Mouse (Mus musculus): Measurements from ENCODE around the gene Phf23.
"Not testable (repeated sequence)": the region's sequence is repeated elsewhere in the genome, so short reads cannot be mapped to it uniquely, and the experiment has no call there.

Phf23 gene

DNA sequence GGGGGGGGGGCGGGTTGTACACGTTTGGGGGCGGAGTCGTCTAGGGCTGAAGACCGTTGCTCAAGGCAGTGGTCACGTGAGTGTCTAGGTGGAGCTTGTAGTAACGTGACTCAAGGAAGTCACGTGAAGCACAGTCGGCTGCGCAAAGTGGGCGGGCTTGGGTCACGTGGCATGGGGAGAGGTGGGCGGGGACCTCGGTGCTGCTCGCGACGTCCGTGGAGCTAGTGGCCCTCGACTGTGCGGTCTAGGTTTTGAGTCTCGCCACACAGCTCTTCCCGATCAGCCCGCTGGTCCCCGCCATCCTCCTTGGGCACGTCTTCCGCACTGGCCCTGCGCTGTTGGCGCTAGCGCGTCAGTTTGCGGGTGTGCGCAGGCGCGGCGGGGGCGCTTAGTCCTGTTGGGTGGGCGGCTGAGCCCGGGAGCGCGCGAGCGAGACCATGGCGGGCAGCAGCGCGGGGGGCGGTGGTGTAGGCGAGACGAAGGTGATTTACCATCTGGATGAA, 4.9 kb downstream of the Phf23 start, which contains the start of gene Dvl2:
Gene Dvl2, plus strand, starts transcription at position 200 of the 503 bp plus-strand sequence.
- DNase-seq (ENCODE audit: low spot score) = peak; percentile 69

DNA sequence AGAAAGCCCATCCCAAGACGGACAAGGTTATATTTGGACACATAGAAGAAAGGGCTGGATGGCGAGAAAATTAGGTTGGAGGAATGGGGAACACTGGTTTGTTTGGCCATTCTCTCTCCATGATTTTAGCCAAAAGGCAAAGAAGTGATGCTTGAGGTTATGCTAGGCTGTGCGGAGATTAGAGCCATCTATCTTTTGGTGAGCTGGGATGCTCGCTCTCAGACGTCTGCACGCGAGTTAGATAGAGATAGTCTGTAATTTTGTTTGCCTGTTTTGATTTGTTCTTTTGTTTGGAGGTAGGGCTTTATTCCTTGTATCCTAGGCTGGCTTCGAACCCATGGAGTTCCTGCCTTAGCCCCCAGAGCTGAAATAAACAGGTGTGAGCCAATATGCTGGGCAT, 5.6 kb downstream of the Phf23 start:
- DNase-seq (ENCODE audit: low spot score) = no peak

DNA sequence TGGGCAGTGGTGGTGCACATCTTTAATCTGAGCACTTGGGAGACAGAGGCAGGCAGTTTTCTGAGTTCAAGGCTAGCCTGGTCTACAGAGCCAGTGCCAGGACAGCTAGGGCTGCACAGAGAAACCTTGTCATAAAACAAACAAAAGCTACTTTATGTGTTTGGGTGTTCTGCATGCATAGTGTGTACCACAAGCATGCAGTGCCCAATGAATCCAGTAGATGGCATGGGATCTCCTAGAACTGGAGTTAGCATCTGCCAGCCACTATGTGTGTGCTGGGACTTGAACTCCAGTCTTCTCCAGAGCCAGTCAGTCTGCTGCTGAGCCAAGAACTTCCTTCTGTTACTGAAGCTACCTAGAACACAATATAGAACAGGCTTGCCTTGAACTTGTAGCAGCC, 6.3 kb downstream of the Phf23 start:
- no peak for DNase-seq (ENCODE audit: low spot score)

DNA sequence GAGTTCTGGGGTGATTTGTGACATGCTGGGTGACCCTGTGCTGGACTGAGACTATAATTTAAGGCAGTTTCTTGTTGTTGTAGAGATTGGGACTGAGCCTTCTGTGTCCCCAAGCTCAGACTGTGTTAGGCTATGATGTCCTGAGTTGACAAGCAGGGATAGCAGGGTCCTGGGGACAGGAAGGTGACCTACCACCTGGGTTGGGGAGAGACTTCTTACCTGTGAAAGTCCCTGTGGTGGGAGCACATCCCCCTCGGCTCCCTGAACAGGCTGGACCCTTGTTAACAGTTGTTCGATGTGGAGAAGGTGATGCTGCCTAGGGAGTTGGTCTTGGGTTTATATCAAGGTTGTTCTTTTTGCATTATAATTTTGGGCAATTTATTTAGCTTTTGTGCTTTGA, 6.9 kb downstream of the Phf23 start:
- DNase-seq (ENCODE audit: low spot score) = no peak

DNA sequence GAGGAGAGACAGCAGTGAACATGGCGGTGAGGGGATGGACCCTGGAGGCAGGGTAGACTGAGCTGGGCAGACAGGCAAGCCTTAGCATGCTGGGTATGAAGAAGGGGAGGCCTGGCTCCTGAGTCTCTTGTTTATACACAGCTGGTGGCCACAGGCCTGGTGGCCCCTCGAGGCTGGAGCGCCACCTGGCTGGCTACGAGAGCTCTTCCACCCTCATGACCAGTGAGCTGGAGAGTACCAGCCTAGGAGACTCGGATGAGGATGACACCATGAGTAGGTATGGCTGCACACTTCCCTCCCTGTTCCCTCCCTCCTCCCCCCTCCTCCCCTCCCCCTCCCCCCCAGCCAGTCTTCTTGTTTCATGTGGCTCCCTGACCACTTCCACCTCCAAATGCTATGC, 9.9 kb downstream of the Phf23 start:
- DNase-seq (ENCODE audit: low spot score) = no peak

DNA sequence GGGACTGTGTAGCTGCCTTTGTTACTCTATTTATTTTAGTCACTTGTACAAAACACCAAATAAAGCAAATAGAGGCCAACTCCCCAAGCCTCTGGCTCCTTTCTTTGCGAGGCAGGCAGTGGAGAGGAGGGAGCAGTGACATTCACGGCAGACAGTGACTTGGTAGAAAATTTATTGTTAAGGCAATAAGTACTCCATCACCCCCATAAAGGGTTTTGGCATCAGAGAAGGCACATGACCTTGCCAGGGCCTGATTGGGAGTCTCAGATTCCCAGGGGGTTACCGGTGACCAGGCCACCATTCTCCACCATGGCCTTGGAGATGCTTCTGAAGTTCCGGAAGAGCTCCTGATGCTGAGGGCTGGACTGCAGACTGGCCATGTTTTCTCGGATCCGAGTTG, 14.5 kb downstream of the Phf23 start:
- DNase-seq (ENCODE audit: low spot score) = no peak

DNA sequence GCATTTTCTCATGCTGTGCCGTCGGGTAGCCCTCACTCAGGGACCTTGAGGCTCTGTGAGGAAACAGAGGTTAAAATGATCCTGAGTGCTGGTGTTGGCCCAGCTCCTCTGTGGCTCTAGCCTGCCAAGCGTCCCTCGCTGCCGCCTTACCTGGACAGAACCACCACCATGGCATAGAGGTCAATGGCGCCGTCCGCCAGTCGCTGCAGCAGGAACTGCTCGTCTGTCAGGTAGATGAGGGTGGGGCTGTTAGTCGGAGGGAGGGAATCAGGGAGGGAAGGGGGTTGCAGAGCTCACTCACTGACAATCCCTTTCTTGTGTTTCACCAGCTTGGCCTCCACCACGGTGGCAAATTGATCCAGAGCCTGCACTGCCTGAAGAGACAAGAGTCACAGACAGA, 15.0 kb downstream of the Phf23 start:
- no peak for DNase-seq (ENCODE audit: low spot score)

DNA sequence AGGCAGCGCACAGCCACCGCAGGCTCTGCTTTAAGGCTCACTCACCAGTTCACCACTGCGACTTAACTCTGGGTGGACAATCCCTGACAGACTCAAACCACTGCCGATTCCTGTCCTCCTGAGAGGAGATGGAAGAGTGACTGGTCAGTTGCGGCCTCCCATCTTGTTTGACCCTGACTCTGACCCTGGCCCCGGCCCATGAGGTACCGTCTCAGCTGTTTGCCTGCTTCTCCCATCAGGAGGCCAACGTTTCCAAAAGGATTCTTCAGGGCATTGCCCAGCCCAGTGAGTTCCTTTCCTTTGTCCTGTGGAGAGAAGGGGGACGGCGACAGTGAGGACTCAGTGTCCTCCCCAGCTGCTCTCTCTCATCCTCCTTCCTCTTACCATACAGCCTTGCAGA, 15.4 kb downstream of the Phf23 start:
- DNase-seq (ENCODE audit: low spot score) = no peak

DNA sequence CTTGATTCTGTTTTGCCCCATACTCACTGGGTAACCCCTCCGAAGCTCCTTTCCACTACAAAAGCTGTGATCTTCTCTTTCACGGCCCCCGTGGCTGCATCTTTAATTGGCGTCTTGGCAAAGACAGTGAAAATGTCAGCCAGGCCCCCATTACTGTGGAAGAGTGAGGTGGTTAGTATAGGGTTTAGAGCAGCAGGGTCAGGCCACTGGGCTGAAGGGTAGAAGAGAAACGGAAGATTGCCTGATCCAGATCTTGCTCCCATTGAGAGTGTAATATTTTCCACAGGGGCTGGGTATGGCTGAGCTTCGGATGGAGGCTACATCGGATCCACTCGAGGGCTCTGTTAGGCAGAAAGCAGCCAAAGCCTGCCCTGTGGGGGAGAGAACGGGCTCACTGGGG, 17.4 kb downstream of the Phf23 start:
- no peak for DNase-seq (ENCODE audit: low spot score)

DNA sequence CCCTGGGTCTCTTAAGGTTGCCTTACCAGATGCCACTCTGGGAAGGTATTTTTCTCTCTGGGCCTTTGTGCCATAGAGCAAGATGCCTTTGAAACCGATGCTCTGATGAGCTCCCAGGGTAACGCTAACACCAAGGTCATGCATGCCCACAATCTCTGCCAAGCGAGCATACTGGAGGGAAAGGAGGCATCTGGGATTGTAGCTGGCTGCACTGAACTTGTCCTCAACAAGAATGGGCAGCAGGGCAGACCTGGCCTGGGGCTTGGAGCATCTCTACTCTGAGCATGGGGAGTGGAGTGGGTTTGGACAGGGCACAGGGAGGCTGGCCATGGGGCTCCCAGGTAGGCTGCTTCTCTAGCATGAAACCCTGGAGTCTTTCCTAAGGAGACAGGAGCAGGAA, 17.8 kb downstream of the Phf23 start:
- DNase-seq (ENCODE audit: low spot score) = no peak

DNA sequence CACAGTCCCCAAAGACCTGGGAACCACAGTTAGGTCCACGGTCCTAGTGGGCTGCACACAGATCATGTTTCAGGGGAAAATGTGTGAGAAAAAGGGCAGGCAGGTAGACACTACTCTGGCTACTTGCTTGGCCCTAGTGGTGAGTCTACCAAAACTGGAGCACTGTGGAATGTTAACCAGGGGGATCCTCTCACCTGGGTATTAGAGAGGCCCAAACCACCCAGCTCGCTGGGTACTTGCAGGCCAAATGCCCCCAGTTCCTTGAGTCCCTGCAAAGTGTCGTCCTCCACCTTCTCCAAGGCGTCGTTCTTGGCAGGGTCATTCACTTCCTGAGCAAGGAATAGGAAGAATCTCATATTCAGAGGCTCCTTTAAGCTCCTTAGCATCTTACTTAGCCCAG, 18.5 kb downstream of the Phf23 start:
- no peak for DNase-seq (ENCODE audit: low spot score)

DNA sequence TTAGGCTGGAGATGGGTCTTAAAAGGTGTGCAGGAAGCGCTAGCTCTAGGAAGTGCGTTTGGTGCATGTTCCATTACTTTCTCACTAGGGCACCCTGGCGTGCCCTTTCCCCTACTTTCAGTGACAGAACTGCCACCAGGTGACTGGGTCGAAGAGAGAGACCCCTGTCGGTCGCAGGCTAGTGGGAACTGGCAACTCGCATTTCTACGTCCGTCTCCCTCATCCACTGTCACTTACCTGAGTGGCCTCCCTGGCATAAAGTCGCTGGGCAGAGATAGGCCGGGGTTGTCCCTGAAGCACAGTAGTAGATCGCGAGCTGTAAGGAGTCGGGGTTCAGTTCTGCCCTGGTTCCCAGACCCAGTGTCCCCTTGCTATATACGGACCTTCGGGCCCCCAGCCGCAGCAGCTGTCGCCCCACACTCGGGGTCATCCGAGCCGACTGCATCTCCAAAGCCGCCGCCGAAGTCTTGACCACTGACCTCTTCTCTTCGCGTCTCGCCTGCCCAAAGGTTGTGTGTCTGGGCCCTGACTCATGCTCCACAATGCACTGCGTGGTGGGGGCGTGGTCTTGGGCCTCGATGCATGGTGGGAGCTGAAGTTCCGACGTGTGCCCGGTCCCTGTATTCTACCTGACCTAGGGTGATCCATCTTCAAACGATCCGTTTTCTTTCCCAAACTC, 19.4 kb downstream of the Phf23 start, which contains the start of gene Acadvl:
Gene Acadvl, minus strand, starts transcription at position 532 of the 679 bp plus-strand sequence.
- peak; percentile 63 for DNase-seq (ENCODE audit: low spot score)

DNA sequence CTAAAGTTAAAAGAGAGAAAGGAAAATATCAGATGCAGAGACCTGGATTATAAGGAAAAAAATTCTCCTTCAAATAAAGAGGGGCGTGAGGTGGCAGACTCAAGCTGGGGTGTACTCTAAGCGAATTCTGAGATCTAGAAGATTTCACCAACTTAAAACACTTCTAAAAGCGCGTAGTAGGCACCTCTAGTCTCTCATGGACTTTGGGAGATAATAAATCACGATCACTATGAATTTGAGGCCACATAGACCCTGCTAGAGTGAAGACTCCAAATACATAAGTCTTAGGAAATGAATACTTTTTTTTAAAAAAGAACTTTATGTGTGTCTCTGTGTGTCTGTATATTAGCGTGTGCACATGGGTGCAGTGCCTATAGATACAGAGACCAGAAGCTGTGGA, 20.1 kb downstream of the Phf23 start:
- DNase-seq (ENCODE audit: low spot score) = no peak

DNA sequence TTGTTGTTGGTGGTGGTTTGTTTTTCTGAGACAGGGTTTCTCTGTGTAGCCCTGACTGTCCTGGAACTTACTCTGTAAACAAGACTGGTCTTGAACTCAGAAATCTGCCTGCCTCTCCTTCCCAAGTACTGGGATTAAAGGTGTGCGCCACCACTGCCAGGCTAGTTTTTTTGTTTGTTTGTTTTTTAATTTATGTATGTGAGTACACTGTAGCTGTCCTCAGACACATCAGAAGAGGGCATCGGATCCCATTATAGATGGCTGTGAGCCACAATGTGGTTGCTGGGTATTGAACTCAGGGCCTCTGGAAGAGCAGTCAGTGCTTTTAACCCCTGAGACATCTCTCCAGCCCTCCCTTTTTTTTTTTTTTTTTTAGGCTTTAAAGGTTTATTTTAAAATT, 20.6 kb downstream of the Phf23 start:
- DNase-seq (ENCODE audit: low spot score) = not testable (repeated sequence)

DNA sequence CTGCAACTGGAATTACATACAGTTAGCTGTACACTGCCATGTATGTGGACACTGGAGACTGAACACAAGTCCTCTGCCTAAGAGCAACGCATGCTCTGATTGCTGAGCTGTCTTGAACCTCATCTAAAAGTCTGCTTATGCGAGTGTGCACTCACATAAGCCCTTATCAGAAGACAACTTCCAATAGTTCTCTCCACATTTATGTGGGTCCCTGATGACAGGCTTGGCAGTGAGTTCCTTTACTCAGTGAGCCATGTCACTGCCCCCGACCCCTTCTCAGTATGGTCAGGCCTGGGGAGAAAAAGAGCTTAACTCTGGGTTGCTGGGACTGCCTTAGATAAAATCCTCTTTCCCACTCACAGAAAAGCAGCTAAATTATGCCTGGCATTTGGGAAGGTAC, 21.1 kb downstream of the Phf23 start, which contains the start of gene Dlg4:
Gene Dlg4, plus strand, starts transcription at position 274 of the 400 bp plus-strand sequence.
- no peak for DNase-seq (ENCODE audit: low spot score)

DNA sequence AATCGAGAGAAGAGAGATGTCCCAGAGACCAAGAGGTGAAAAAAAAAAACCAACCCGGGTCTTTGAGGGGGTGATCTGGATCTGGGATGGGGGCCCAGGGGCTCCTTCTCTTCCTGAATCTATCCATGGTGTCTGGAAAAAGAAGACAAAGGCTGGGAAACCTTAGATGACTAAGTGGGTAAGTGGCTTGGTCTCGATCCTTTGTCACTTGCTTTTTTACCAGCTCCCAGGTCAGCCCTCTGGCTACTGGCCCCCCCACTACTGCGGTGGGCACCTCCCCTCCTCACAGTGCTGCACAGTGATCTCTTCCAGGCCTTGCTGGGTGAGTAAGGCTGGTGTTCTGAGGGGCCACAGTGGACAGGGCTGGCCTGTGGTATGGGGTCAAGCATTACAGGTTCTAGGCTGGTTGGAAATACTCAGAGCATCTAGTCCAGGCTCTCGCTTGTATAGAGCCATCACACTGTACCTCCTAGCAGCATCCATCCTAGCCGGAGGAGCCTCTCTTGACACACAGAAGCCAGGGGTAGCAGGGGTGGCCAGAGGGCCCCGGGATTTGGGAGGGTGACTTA, 21.7 kb downstream of the Phf23 start:
- DNase-seq (ENCODE audit: low spot score) = no peak

DNA sequence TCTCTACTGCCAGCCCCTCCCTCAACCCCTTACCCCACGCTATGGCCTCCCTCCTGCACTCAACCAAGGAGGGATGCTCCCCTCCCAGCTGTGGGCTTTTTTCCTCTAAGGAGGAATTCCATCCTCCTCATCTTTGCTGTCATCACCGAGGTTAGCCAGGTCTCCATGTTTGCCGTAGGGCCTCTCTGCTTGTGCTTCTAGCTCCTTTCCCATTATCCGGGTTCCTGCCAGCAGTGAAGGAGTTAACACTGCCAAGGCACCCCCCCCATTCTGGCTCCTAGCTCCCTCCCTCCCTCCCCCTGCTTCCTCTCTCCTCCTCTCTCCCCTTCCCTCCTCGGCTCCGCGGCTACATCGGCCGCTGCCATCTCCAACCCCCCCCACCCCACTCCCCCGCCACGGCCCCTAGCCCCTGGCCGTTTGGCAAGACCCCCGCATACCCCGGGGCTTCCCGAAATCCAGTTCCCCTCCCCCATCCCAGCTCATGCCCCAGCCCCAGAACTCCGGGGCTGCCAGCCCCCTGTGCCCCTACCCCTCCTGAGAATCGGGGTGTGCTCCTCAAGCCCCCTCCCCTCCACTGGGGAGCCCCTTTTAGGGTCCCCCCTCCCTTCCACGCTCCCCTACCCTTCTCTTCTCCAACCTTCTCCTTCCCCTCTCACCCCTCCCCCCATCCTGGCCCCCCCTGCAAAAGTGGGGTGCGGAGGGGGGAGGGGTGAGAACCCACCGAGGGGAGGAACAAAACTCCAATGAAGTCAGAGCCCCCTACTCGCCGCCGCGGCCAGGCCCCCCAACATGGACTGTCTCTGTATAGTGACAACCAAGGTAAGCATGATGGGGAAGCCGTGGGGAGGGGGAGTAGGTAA, 22.8 kb downstream of the Phf23 start:
- no peak for DNase-seq (ENCODE audit: low spot score)

DNA sequence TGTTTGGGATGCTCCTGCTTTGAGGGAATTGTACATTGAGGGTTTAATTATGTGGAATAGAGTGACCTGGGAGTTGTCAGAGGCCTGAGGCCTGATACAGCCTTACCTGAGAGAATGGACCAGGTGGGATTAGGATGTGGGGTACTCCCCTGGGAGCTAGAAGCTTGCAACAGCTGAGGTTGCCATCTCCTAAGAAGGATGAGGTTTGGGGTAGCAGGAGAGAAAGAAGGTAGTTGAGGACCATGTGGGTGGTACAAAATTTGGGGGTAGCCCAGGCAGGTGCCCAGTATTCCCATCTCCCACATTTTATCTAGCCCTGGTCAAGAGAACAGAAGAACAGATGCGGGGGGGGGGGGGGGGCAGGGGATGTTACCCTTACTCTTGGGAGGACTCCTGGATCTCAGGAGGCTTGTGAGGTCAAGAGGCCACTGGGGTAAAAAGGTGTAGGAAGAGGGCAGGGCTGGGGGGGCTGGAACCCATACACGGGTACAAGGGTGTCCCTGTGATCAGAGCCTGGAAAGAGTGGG, 24.0 kb downstream of the Phf23 start:
- no peak for DNase-seq (ENCODE audit: low spot score)

DNA sequence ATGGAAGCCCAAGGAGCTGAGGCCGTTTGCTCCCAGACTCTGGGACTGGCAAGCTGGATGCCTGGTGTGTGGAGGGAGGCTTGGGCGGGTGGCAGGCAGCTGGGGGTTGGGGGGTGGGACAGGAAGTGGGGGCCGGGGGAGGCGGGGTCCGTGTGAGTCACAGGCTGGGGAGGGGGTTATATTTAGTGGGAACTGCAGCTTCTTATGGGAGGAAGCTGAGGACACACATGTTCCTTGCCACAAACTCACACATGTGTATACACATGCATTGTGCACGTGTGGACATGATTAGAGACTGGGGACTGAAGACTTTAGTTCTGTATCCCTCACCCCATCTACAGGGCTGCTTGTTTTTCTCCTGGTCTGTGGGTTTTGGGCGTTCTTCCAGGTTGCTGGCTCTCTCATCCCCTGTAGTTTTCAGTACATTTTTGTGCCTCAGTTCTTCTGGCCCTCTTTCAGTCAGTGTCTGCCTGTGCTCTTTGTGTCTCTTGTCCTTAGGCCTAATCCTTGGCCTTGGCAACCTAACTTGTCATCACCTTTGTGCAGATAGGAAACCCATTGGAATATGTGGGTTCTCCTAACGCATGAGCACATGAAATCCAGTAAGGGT, 24.6 kb downstream of the Phf23 start:
- no peak for DNase-seq (ENCODE audit: low spot score)

DNA sequence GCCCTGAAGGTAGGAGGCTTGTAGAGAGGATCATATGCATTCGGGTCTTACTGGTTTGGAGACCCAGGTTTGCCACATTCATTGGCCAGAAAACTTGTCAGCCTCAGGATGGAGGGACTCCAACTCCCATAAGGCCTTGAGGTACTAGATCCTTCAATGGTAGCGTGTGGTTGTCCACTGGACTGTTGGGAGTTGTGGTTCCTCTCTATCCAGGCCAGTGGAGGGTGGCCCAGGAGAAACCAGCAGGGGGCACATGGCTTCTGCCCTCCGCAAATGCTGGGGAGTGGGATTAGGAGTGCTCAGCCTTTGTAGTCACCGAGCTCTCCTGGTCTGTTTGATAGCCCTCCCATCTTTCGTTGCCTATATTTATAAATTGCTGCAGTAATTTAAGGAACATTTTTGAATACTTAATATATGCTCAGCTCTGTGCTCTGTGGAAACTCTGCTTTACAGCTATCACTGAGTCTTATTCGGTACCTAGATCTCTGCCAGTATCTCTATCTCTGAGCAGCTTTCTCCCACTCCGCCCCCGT, 25.2 kb downstream of the Phf23 start:
- DNase-seq (ENCODE audit: low spot score) = no peak

DNA sequence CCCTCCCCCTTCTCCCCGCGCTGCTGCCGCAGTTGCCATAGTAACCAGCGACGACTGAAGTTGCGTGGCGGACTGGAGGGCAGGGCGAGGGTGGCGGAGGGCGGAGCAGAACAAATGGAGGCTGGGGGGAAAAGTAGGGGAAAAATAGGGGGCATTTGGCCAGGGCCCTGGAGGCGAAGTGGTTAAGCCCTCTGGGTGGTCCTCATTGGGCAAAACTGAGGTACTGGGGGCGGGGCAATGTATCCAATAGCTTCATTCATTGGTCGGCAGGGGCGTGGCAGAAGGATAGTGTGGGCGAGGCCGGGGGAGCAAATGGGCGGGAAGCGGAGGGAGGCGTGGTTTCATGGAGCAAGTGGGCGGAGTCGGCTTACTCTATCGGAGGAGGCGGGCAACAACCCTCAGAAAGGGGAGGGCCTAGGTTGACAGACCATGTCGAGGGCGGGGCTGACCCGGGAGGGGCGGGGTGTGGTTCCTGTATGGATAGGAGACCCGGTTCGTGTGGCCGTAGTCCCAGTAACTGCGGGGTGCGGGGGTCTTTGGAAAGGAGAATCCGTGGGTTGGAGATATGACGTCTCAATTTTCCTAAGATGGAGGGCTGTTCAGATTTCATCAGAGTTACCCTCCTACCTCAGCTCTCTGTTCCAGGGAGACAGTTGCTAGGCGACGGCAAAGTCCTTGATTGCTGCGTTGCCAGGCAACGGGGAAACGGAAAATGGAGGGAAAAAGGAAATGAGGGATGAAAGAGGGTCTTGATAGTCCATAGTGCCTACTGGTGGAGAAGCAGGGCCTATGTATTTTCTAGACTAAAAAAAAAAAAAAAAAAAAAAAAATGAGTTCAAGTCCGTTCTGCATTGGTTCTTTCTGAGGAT, 25.9 kb downstream of the Phf23 start:
- DNase-seq (ENCODE audit: low spot score) = peak; percentile 85

All from urinary bladder, postnatal 10 days (tissue).